In genomic region chr8:46883232-46884000, GRCm38 (mm10) we compare ENCODE assay signal across 19 mouse cellular contexts.
DNase-seq lines count a peak whose midpoint lies in the region; ATAC-seq and TF ChIP-seq lines count a peak whose summit lies in the region.
"Had no signal": no experiment of that assay in that cellular context is flagged by ENCODE, and none has a peak within 500 bp of the region (broad histone marks: within the 10 kb centered on the region; RNA-seq: fewer than 3 reads in every experiment).

No protein-coding gene starts in this region.

- TF ChIP-seq EP300 in liver, postnatal 0 days (IDR thresholded peaks at IDR 0.05; ENCODE audit: low read depth), result no peak

- no peak overlapping the region for H3K9ac ChIP-seq in liver, postnatal 0 days (replicated peaks)
- H3K9ac ChIP-seq in liver, embryonic 11.5 days (ENCODE audit: low read depth, low read length), result no peak overlapping the region
- H3K9ac ChIP-seq: hindbrain, embryonic 12.5 days; liver, embryonic 14.5 days; midbrain, embryonic 12.5 days; neural tube, embryonic 13.5 days had no signal

- H3K4me2 ChIP-seq in liver, postnatal 0 days (ENCODE audit: low read depth, low read length), result no peak overlapping the region
- no peak overlapping the region for H3K4me2 ChIP-seq in liver, embryonic 11.5 days
- H3K4me2 ChIP-seq: hindbrain, embryonic 12.5 days; midbrain, embryonic 12.5 days; neural tube, embryonic 13.5 days had no signal

- H3K36me3 ChIP-seq in liver, postnatal 0 days (replicated peaks; ENCODE audit: insufficient read depth, low read length), result no peaks in the 10 kb centered on the region
- no peaks in the 10 kb centered on the region for H3K36me3 ChIP-seq in liver, embryonic 11.5 days (ENCODE audit: control insufficient read depth, insufficient read depth, low read length)
- no peaks in the 10 kb centered on the region for H3K36me3 ChIP-seq in macrophage (ENCODE audit: inconsistent target)
- H3K36me3 ChIP-seq: forebrain, embryonic 10.5 days; G1E; hindbrain, embryonic 12.5 days; midbrain, embryonic 12.5 days; neural tube, embryonic 13.5 days had no signal

- ATAC-seq in liver, postnatal 0 days, result peak; percentile 51; the same call in 1 of the 2 replicates
- ATAC-seq in liver, embryonic 11.5 days (replicated peaks; ENCODE audit: low FRiP score), result no peak
- ATAC-seq: inflammation-experienced regulatory T-cells, adult 6 months had no signal

- 78% methylated on average over 9 of the region's 9 CpGs for WGBS in liver, postnatal 0 days (ENCODE audit: insufficient replicate concordance)
- WGBS in liver, embryonic 11.5 days, result 83% methylated on average over 9 of the region's 9 CpGs
- WGBS in macrophage (ENCODE audit: missing documents), result 94% methylated on average over 9 of the region's 9 CpGs

- no peak overlapping the region for H3K4me3 ChIP-seq in liver, postnatal 0 days (ENCODE audit: low read depth, low read length)
- H3K4me3 ChIP-seq in liver, embryonic 11.5 days (ENCODE audit: low read depth, low read length), result no peak overlapping the region
- no peak overlapping the region for H3K4me3 ChIP-seq in macrophage (ENCODE audit: inconsistent target)
- H3K4me3 ChIP-seq: forebrain, embryonic 10.5 days; heart, adult 2 months; hindbrain, embryonic 12.5 days; midbrain, embryonic 12.5 days; neural tube, embryonic 13.5 days had no signal

- peaks cover 2% of the 10 kb centered on the region; the same call in 1 of the 2 replicates for H3K4me1 ChIP-seq in liver, postnatal 0 days (ENCODE audit: insufficient read depth)
- H3K4me1 ChIP-seq in liver, embryonic 11.5 days (replicated peaks; ENCODE audit: control insufficient read depth, insufficient read depth, low read length), result peaks cover 2% of the 10 kb centered on the region; the same call in 1 of the 2 replicates
- H3K4me1 ChIP-seq: hindbrain, embryonic 12.5 days had no signal

- H3K27ac ChIP-seq in liver, postnatal 0 days (ENCODE audit: low read depth), result no peak overlapping the region
- H3K27ac ChIP-seq in liver, embryonic 11.5 days (ENCODE audit: low read depth, low read length), result no peak overlapping the region
- H3K27ac ChIP-seq in macrophage, result peak overlapping the region; percentile 13
- H3K27ac ChIP-seq: forebrain, embryonic 10.5 days; heart, adult 2 months; hindbrain, embryonic 12.5 days; liver, embryonic 14.5 days; midbrain, embryonic 12.5 days; neural tube, embryonic 13.5 days had no signal

- H3K27me3 ChIP-seq in liver, postnatal 0 days (ENCODE audit: insufficient read depth, low read length), result no peaks in the 10 kb centered on the region
- H3K27me3 ChIP-seq in liver, embryonic 11.5 days (replicated peaks; ENCODE audit: control insufficient read depth, insufficient read depth, low read length), result no peaks in the 10 kb centered on the region
- H3K27me3 ChIP-seq: hindbrain, embryonic 12.5 days; midbrain, embryonic 12.5 days; neural tube, embryonic 13.5 days had no signal

- no peaks in the 10 kb centered on the region for H3K9me3 ChIP-seq in liver, postnatal 0 days (ENCODE audit: low read length)
- no peaks in the 10 kb centered on the region for H3K9me3 ChIP-seq in liver, embryonic 11.5 days (ENCODE audit: control insufficient read depth, low read length)
- H3K9me3 ChIP-seq: forebrain, embryonic 10.5 days; G1E; hindbrain, embryonic 12.5 days; midbrain, embryonic 12.5 days; neural tube, embryonic 13.5 days had no signal

- DNase-seq in adrenal gland, postnatal 10 days, result peak; percentile 31
- no peak for DNase-seq in adrenal gland, postnatal 25 days
- no peak for DNase-seq in liver, postnatal 0 days
- no peak for DNase-seq in liver, embryonic 11.5 days (ENCODE audit: low spot score)
- no peak for DNase-seq in testis, postnatal 14 days (ENCODE audit: low spot score)
- no peak for DNase-seq in ovary, postnatal 10 days (ENCODE audit: low spot score)
- DNase-seq in frontal cortex, postnatal 36 days (ENCODE audit: low spot score in 2 of 2), result no peak
- DNase-seq: cerebellum, adult 18-20 months; gastrocnemius, postnatal 10 days; heart, adult 2 months; thymus, postnatal 36 days had no signal

- TF ChIP-seq CTCF in liver, postnatal 0 days (IDR thresholded peaks at IDR 0.05; ENCODE audit: low read depth), result no peak

- H3K79me2 ChIP-seq in macrophage (ENCODE audit: inconsistent target), result no peaks in the 10 kb centered on the region
